Mouse (Mus musculus) testis, adult 2 months (tissue): ENCODE results near the gene R3hdm2.

ENCODE experiments used
- CTCF ChIP-seq: fragments of 200-500 bp; IDR thresholded peaks from 2 replicates; pipeline ENCODE4 v1.5.1; 2012; ENCODE audit warnings: low read depth, mild to moderate bottlenecking, inconsistent platforms, low read length, moderate library complexity; ENCODE audit not compliant: control insufficient read depth, insufficient read depth, insufficient replicate concordance
- POLR2A ChIP-seq: fragments of 200-500 bp; IDR thresholded peaks from 2 replicates; pipeline ENCODE4 v1.6.1; 2012; ENCODE audit warnings: low read depth, mild to moderate bottlenecking, inconsistent platforms, low read length, moderate library complexity; ENCODE audit not compliant: control insufficient read depth

DNA sequence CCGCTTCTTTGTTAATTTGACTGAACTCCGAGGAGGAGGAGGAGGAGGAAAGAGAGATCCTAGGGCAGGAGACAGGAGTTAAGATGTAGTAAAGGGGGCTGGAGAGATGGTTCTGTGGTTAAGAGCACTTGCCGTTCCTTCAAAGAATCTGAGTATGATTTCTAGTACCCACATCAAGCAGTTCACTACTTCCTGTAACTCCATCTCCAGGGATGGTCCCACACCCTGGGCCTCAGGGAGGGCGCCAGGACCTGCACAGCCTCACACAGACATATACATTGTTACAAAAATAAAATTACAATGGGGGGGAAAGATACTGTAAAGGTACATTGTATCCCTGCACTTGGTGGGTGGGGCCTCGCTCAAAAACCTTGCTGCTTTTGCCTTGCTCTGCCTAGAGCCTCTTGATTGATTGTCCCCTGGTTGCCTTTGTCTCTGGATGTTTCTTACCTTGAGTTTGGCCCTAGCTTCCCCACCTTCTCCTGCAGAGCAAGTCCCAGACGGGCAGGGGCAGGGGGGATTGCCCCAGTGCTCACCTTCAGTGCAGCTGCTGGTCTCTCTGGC lies 42.5 kb upstream of the R3hdm2 start:
- TF ChIP-seq CTCF, result no peak
- TF ChIP-seq POLR2A, result no peak
